Mouse (Mus musculus): Measurements from ENCODE around the gene Gm10337. TPM values are rescaled to one million over a fixed set of nuclear protein-coding genes. Genes with fewer than 3 reads are reported as not detected.

Gene Gm10337
- not detected in 2 replicates for polyA plus RNA-seq (2016; fragmentation: Nextera tagmentation; extraction: Ambion mirVana)

- Histone ChIP-seq H3K9me3 (no peaks in the 10 kb centered on the region), H3K4me1 (0 out of 2 replicates have a peak, but pooled peaks cover 9% of the 10 kb centered on the region), H3K27me3 (ENCODE audit: insufficient read depth, poor library complexity, severe bottlenecking) (no peaks in the 10 kb centered on the region), H3K27ac (no peak within 1 kb of the TSS), H3K4me3 (no peak within 1 kb of the TSS), H3K36me3 (peaks cover 79% of the 10 kb centered on the region)
- WGBS = 90% methylated on average over 1 of the region's 1 CpGs
- no peak for DNase-seq (ENCODE audit: low spot score)
These were observed at the start of gene Gm10337 for GRCm38 (mm10) chr15:102503447-102503846. Gm10337 (plus strand) TSS chr15:102503722.

GRCm38 (mm10) chr15:102455993-102456392, 47.5 kb upstream of the Gm10337 start:
- no peak for DNase-seq (ENCODE audit: low spot score)
- H3K27ac ChIP-seq = no peak overlapping the region
- WGBS = 36% methylated on average over 6 of the region's 6 CpGs
- H3K4me1 ChIP-seq = peaks cover 34% of the 10 kb centered on the region
- no peaks in the 10 kb centered on the region for H3K27me3 ChIP-seq (ENCODE audit: insufficient read depth, poor library complexity, severe bottlenecking)
- no peak overlapping the region for H3K4me3 ChIP-seq
- H3K36me3 ChIP-seq = no peaks in the 10 kb centered on the region
- no peaks in the 10 kb centered on the region for H3K9me3 ChIP-seq

- peak overlapping the region; percentile 64 for H3K4me3 ChIP-seq
- peaks cover 24% of the 10 kb centered on the region for H3K4me1 ChIP-seq
- WGBS = 71% methylated on average over 5 of the region's 5 CpGs
- no peak for DNase-seq (ENCODE audit: low spot score)
- H3K9me3 ChIP-seq = no peaks in the 10 kb centered on the region
- H3K36me3 ChIP-seq = peaks cover 7% of the 10 kb centered on the region
- H3K27me3 ChIP-seq (ENCODE audit: insufficient read depth, poor library complexity, severe bottlenecking) = no peaks in the 10 kb centered on the region
- peak overlapping the region; percentile 83; the same call in 1 of the 2 replicates for H3K27ac ChIP-seq
These were observed 45.3 kb upstream of the Gm10337 start for GRCm38 (mm10) chr15:102458050-102458736.

GRCm38 (mm10) chr15:102458904-102459317, 44.6 kb upstream of the Gm10337 start, which contains the start of gene Prr13:
Prr13 (plus strand) TSS chr15:102459028.
- H3K27ac ChIP-seq = peak within 1 kb of the TSS; percentile 83
- under 1% methylated on average over 19 of the region's 19 CpGs for WGBS

GRCm38 (mm10) chr15:102459381-102459780, 44.1 kb upstream of the Gm10337 start:
- peaks cover 12% of the 10 kb centered on the region for H3K36me3 ChIP-seq
- H3K4me3 ChIP-seq = peak overlapping the region; percentile 64
- peak overlapping the region; percentile 83 for H3K27ac ChIP-seq
- WGBS = 26% methylated on average over 6 of the region's 6 CpGs
- DNase-seq (ENCODE audit: low spot score) = no peak
- H3K4me1 ChIP-seq = peaks cover 19% of the 10 kb centered on the region
- no peaks in the 10 kb centered on the region for H3K9me3 ChIP-seq
- H3K27me3 ChIP-seq (ENCODE audit: insufficient read depth, poor library complexity, severe bottlenecking) = no peaks in the 10 kb centered on the region

More at GRCm38 (mm10) chr15:102458904-102459317, 44.6 kb upstream of the Gm10337 start, which contains the start of gene Prr13:
- H3K4me1 ChIP-seq = peaks cover 22% of the 10 kb centered on the region
- no peaks in the 10 kb centered on the region for H3K9me3 ChIP-seq
- peak; percentile 97 for DNase-seq (ENCODE audit: low spot score)
- H3K36me3 ChIP-seq = peaks cover 12% of the 10 kb centered on the region
- H3K4me3 ChIP-seq = peak within 1 kb of the TSS; percentile 64
- H3K27me3 ChIP-seq (ENCODE audit: insufficient read depth, poor library complexity, severe bottlenecking) = no peaks in the 10 kb centered on the region

GRCm38 (mm10) chr15:102459847-102460246, 43.7 kb upstream of the Gm10337 start:
- no peaks in the 10 kb centered on the region for H3K9me3 ChIP-seq

GRCm38 (mm10) chr15:102460409-102460808, 43.1 kb upstream of the Gm10337 start:
- no peak for DNase-seq (ENCODE audit: low spot score)
- Histone ChIP-seq H3K27ac (peak overlapping the region; percentile 49; the same call in 1 of the 2 replicates), H3K4me1 (peaks cover 19% of the 10 kb centered on the region), H3K4me3 (peak overlapping the region; percentile 64), H3K36me3 (peaks cover 12% of the 10 kb centered on the region), H3K9me3 (no peaks in the 10 kb centered on the region), H3K27me3 (ENCODE audit: insufficient read depth, poor library complexity, severe bottlenecking) (no peaks in the 10 kb centered on the region)
- WGBS = 69% methylated on average over 12 of the region's 12 CpGs

More at GRCm38 (mm10) chr15:102459847-102460246, 43.7 kb upstream of the Gm10337 start:
- Histone ChIP-seq H3K36me3 (peaks cover 12% of the 10 kb centered on the region), H3K4me3 (peak overlapping the region; percentile 64), H3K4me1 (peaks cover 19% of the 10 kb centered on the region), H3K27me3 (ENCODE audit: insufficient read depth, poor library complexity, severe bottlenecking) (no peaks in the 10 kb centered on the region), H3K27ac (peak overlapping the region; percentile 83; the same call in 1 of the 2 replicates)
- peak; percentile 81 for DNase-seq (ENCODE audit: low spot score)
- 54% methylated on average over 5 of the region's 5 CpGs for WGBS

- 55% methylated on average over 4 of the region's 4 CpGs for WGBS
- Histone ChIP-seq H3K4me1 (peaks cover 19% of the 10 kb centered on the region), H3K27ac (peak overlapping the region; percentile 42; the same call in 1 of the 2 replicates), H3K27me3 (ENCODE audit: insufficient read depth, poor library complexity, severe bottlenecking) (no peaks in the 10 kb centered on the region), H3K9me3 (no peaks in the 10 kb centered on the region), H3K4me3 (peak overlapping the region; percentile 64), H3K36me3 (peaks cover 12% of the 10 kb centered on the region)
- no peak for DNase-seq (ENCODE audit: low spot score)
These were observed 42.6 kb upstream of the Gm10337 start for GRCm38 (mm10) chr15:102460971-102461370.

GRCm38 (mm10) chr15:102461430-102462075, 42.0 kb upstream of the Gm10337 start:
- H3K27ac ChIP-seq = no peak overlapping the region
- WGBS = 83% methylated on average over 9 of the region's 9 CpGs
- H3K27me3 ChIP-seq (ENCODE audit: insufficient read depth, poor library complexity, severe bottlenecking) = no peaks in the 10 kb centered on the region
- DNase-seq (ENCODE audit: low spot score) = no peak
- no peaks in the 10 kb centered on the region for H3K9me3 ChIP-seq
- H3K4me3 ChIP-seq = no peak overlapping the region
- peaks cover 12% of the 10 kb centered on the region for H3K36me3 ChIP-seq
- H3K4me1 ChIP-seq = peaks cover 19% of the 10 kb centered on the region

- Histone ChIP-seq H3K27ac (no peak overlapping the region), H3K36me3 (peaks cover 14% of the 10 kb centered on the region), H3K4me1 (peaks cover 19% of the 10 kb centered on the region), H3K4me3 (no peak overlapping the region), H3K9me3 (no peaks in the 10 kb centered on the region), H3K27me3 (ENCODE audit: insufficient read depth, poor library complexity, severe bottlenecking) (no peaks in the 10 kb centered on the region)
- DNase-seq (ENCODE audit: low spot score) = no peak
These were observed 39.9 kb upstream of the Gm10337 start for GRCm38 (mm10) chr15:102463666-102464065.

GRCm38 (mm10) chr15:102468675-102469370, 34.7 kb upstream of the Gm10337 start:
- H3K4me3 ChIP-seq = no peak overlapping the region
- peaks cover 14% of the 10 kb centered on the region for H3K36me3 ChIP-seq
- no peaks in the 10 kb centered on the region for H3K27me3 ChIP-seq (ENCODE audit: insufficient read depth, poor library complexity, severe bottlenecking)
- DNase-seq (ENCODE audit: low spot score) = peak; percentile 69
- 0 out of 2 replicates have a peak, but pooled peaks cover 3% of the 10 kb centered on the region for H3K4me1 ChIP-seq
- WGBS = 93% methylated on average over 9 of the region's 9 CpGs
- H3K9me3 ChIP-seq = no peaks in the 10 kb centered on the region
- no peak overlapping the region for H3K27ac ChIP-seq

GRCm38 (mm10) chr15:102470183-102470604, 33.3 kb upstream of the Gm10337 start, which contains the start of gene Pcbp2:
Pcbp2 (plus strand) TSS chr15:102470539.
- peaks cover 27% of the 10 kb centered on the region for H3K36me3 ChIP-seq
- whole genome bisulfite sequencing = under 1% methylated on average over 35 of the region's 40 CpGs
- H3K9me3 ChIP-seq = no peaks in the 10 kb centered on the region
- DNase-seq (ENCODE audit: low spot score) = peak; percentile 99
- H3K4me3 ChIP-seq = peak within 1 kb of the TSS; percentile 90
- H3K27me3 ChIP-seq (ENCODE audit: insufficient read depth, poor library complexity, severe bottlenecking) = no peaks in the 10 kb centered on the region
- H3K27ac ChIP-seq = peak within 1 kb of the TSS; percentile 99
- H3K4me1 ChIP-seq = 0 out of 2 replicates have a peak, but pooled peaks cover 3% of the 10 kb centered on the region
